7 mouse cellular contexts compared by ENCODE assay signal in genomic region chr9:57650786-57651311, GRCm38 (mm10). TPM values are rescaled to one million over a fixed set of nuclear protein-coding genes. Genes with fewer than 3 reads are reported as not detected.
A peak's percentile ranks its signal among the peaks of the same experiment; 100 is the strongest.
DNase-seq lines count a peak whose midpoint lies in the region; ATAC-seq and TF ChIP-seq lines count a peak whose summit lies in the region.

No protein-coding gene starts in this region.

- no peak for TF ChIP-seq CTCF in bone marrow, adult 2 months (IDR thresholded peaks at IDR 0.05; ENCODE audit: control insufficient read depth, insufficient read depth, low read length)

- H3K4me3 ChIP-seq in bone marrow, adult 2 months (replicated peaks; ENCODE audit: control insufficient read depth, low read depth, low read length), result peak overlapping the region; percentile 13

- peak overlapping the region; percentile 93 for H3K27ac ChIP-seq in bone marrow, adult 2 months (ENCODE audit: control insufficient read depth, insufficient read depth, low read depth, low read length, poor library complexity)

- ATAC-seq in neutrophil, adult 5-6 weeks (ENCODE audit: extremely low read depth, insufficient number of reproducible peaks, low FRiP score, poor library complexity, severe bottlenecking), result peak; percentile 36

- DNase-seq in layer of hippocampus, adult 11-12 months (ENCODE audit: low spot score), result peak; percentile 37
- no peak for DNase-seq in layer of hippocampus, postnatal 36 days
- DNase-seq in induced T-regulatory cell, adult 2 months (ENCODE audit: low read depth), result peak; percentile 81
- no peak for DNase-seq in left cerebral cortex, adult 11 months (ENCODE audit: low spot score)
- DNase-seq in right cerebral cortex, postnatal 25 days, result no peak

- 6% methylated on average over 6 of the region's 6 CpGs for WGBS in bone marrow, adult 2 months

- H3K4me1 ChIP-seq in bone marrow, adult 2 months (ENCODE audit: control insufficient read depth, insufficient read depth, low read length), result peaks cover 13% of the 10 kb centered on the region

- peak; percentile 48; the same call in 1 of the 2 replicates for TF ChIP-seq POLR2A in bone marrow, adult 2 months (IDR thresholded peaks at IDR 0.05; ENCODE audit: borderline replicate concordance, control insufficient read depth, low read depth, low read length)

RNA-seq across cellular contexts. Expression of gene Csk, which starts 2.6 kb away (rescaled TPM):
- total RNA-seq in layer of hippocampus, postnatal 36 days (2021), result 10 to 100 TPM; 35.2 to 41.8 TPM
- polyA plus RNA-seq in bone marrow, adult 2 months (2011; ENCODE audit: insufficient read depth, insufficient read length, low replicate concordance, missing spikeins), result 45.4 and 99.8 TPM in 2 replicates
- 499 and 556 TPM in 2 replicates for total RNA-seq in neutrophil, adult 5-6 weeks (2017)

RNA-seq across cellular contexts. Expression of gene Lman1l, which starts 30.3 kb away (rescaled TPM):
- not detected for total RNA-seq in layer of hippocampus, postnatal 36 days (2021)
- polyA plus RNA-seq in bone marrow, adult 2 months (2011; ENCODE audit: insufficient read depth, insufficient read length, low replicate concordance, missing spikeins), result 0.65 TPM in 1 of 2 replicates, not detected in the other
- total RNA-seq in neutrophil, adult 5-6 weeks (2017), result 0.93 and 2.0 TPM in 2 replicates

RNA-seq across cellular contexts. Expression of gene Cyp1a2, which starts 32.7 kb away (rescaled TPM):
- not detected for total RNA-seq in layer of hippocampus, postnatal 36 days (2021)
- 1.5 and 9.3 TPM in 2 replicates for polyA plus RNA-seq in bone marrow, adult 2 months (2011; ENCODE audit: insufficient read depth, insufficient read length, low replicate concordance, missing spikeins)
- not detected in 2 replicates for total RNA-seq in neutrophil, adult 5-6 weeks (2017)

RNA-seq across cellular contexts. Expression of gene Cyp1a1, which starts 36.9 kb away (rescaled TPM):
- total RNA-seq in layer of hippocampus, postnatal 36 days (2021), result under 1 TPM; 0.12 to 0.15 TPM
- not detected in 2 replicates for polyA plus RNA-seq in bone marrow, adult 2 months (2011; ENCODE audit: insufficient read depth, insufficient read length, low replicate concordance, missing spikeins)
- total RNA-seq in neutrophil, adult 5-6 weeks (2017), result not detected in 2 replicates

RNA-seq across cellular contexts. Expression of gene Cplx3, which starts 44.8 kb away (rescaled TPM):
- total RNA-seq in layer of hippocampus, postnatal 36 days (2021), result 1 to 10 TPM; 3.6 to 3.7 TPM
- not detected in 2 replicates for polyA plus RNA-seq in bone marrow, adult 2 months (2011; ENCODE audit: insufficient read depth, insufficient read length, low replicate concordance, missing spikeins)
- not detected in 2 replicates for total RNA-seq in neutrophil, adult 5-6 weeks (2017)

Comparison
In these comparisons a context has a peak if more than half of its experiments do, and no peak if none do; other contexts are left out.
1. DNase-seq: peak in layer of hippocampus, adult 11-12 months (single experiment) and induced T-regulatory cell, adult 2 months (single experiment); none in layer of hippocampus, postnatal 36 days (0 of 2), left cerebral cortex, adult 11 months (single experiment) and right cerebral cortex, postnatal 25 days (single experiment).
2. RNA of gene Csk, which starts 2.6 kb away (total RNA-seq): 499 to 556 TPM in neutrophil, adult 5-6 weeks; 35.2 to 41.8 TPM in layer of hippocampus, postnatal 36 days; every median in the first group is over 10 times any median in the second.